Mouse (Mus musculus) liver, embryonic 18 days (tissue): ENCODE measurements around the gene Ccna2. TPM values are rescaled to one million over a fixed set of nuclear protein-coding genes. Genes with fewer than 3 reads are reported as not detected.

Source experiments
- polyA plus RNA-seq: library from polyadenylated mRNA; depleted of rRNA; stranded (reverse); fragments of >200 nt; gene quantifications from 2 replicates; pipeline ENCODE4 v1.2.3, GENCODE M21; 2012; rRNA removed

Gene Ccna2
- 68.7 and 69.3 TPM in 2 replicates for polyA plus RNA-seq

DNA sequence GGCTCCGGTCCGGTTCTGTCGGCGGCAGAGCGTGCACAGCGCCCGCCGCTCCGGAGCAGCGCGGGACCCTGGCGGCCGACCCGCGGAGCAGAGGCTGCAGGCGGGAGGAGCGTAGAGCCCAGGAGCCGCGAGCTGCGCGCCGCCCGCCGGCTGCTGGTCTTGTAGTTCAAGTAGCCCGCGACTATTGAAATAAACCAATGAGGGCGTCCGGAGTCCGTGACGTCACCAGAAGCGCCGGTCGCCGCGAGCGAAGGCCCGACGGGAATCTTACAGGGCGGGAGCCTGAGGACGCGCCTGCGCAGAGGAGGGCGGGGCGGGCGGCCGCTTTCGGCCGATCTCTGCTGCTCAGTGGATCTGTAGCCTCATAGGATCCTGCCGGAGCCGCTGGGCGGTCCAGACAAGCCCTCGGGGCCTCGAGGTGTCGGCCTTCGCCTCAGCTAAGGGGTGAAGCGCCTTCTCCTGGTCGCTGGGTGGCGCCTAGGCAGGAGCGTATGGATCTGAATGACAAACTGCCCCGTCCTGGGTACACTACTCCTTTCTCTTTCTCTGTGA lies at the start of gene Ccna2:
Gene Ccna2 (minus strand): TSS at position 324 of the 552 bp plus-strand sequence.

GRCm38 (mm10) chr3:36613202-36613907 lies 41.4 kb upstream of the Ccna2 start, which contains the start of gene Bbs7:
Bbs7 (minus strand) TSS chr3:36613477.

DNA sequence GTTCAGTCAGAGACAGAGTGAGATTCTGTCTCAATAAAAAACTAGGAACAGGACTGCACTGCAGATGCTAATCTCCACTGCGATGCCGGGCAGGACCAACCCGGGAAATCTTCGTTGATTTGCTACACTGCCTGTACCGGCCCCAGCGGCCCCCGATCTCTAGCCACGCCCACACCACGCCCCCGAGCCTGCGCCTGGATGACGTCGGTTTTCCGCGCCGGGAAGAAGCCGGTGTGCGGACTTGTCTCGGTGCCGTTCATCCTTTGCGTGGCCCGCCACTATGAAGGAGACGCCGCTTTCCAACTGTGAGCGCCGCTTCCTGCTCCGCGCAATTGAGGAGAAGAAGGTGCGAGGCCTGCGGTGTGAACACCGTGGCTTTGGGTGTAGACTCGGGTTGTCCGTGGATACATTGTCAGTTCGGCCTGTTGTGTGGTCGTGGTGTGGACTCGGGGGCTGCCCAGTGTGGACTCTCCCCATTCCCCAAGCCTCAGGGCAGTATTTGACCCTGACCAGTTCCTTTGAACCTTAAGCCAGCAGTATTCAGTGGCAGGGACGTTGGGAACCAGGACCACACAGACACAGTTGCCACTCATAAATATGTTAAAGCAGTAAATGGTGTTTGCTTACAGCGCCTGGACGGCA lies 19.4 kb downstream of the Ccna2 start, which contains the start of gene Exosc9:
Gene Exosc9 (plus strand): TSS at position 201 of the 642 bp plus-strand sequence.

DNA sequence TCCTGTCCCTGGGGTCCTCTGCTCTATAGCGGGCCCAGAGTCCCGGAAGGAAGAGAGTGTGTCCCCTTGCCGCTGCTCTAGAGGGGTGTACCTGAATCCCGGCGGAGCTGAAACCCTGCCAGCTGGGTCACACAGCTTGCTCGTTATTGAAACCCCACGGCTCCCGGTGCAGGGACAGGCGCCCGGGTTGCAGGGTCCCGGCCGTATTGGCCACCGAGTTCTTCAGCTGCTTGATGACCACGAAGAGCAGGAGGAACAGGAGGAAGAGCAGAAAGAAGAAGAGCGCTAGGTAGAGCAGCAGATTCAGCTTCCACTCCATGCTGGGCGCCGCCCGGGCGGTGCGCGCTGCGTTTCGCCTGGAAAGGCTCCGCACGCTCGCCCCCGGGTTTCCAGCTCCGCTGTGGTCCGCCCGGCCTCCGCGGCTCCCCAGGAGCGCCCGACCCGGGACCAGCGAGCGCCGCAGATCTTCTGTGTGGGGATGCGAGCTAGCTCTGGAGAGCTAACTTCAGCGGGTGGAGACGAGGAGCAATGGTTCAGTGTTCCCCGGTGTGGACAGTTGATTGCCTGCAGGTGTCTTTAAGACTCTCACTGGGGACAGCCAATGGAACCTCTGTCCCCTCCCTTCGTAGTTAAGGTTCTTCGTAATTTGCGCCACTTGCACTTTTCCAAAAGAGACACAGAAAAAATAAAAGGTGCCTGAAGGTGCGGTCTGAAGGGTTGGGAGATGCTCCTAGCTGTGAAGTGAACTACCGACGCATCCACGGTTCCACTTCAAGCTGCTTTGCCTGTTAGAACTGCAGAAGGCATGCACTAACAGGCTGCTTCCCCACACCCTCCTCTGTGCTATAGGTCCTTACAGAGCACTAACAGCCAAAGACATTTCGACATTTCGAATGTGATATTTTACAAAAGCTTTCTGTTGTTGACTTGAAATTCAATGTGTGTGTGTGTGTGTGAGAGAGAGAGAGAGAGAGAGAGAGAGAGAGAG lies 50.6 kb downstream of the Ccna2 start, which contains the start of gene Gm11549:
Gene Gm11549 (minus strand): TSS at position 741 of the 988 bp plus-strand sequence.

Other genes with a start within 250 kb of the Ccna2 start
- 72.7 and 80.8 TPM in 2 replicates for gene Anxa5, start 96.3 kb downstream of the Ccna2 start, polyA plus RNA-seq
- 2.2 and 3.1 TPM in 2 replicates for gene 1810062G17Rik, start 96.2 kb downstream of the Ccna2 start, polyA plus RNA-seq
- gene Gm11549, start 50.3 kb downstream of the Ccna2 start, polyA plus RNA-seq = not detected in 2 replicates
- gene Exosc9, start 19.5 kb downstream of the Ccna2 start, polyA plus RNA-seq = 15.4 and 15.5 TPM in 2 replicates
- gene Bbs7, start 41.3 kb upstream of the Ccna2 start, polyA plus RNA-seq = 3.1 and 3.5 TPM in 2 replicates
- 0.29 and 0.53 TPM in 2 replicates for gene Trpc3, start 118.0 kb upstream of the Ccna2 start, polyA plus RNA-seq